Mouse (Mus musculus) forebrain, embryonic 14.5 days (tissue): ENCODE measurements around the gene Fgfr2. TPM values are rescaled to one million over a fixed set of nuclear protein-coding genes. Genes with fewer than 3 reads are reported as not detected.

ENCODE experiments used
- ATAC-seq: fragments of 200-750 bp; cut with Nextera tagmentation; 2 replicates; pipeline ENCODE4 v1.8.0; 2017; ENCODE audit warnings: mild to moderate bottlenecking, moderate library complexity
- DNase-seq: peaks from one replicate; pipeline ENCODE4 v3.0.0-alpha.2; 2015; ENCODE audit warnings: low spot score
- H3K27ac ChIP-seq: fragments of 300-500 bp; sonication (generic); 2 replicates; pipeline ENCODE4 v1.5.1; 2014; ENCODE audit warnings: low read depth, mild to moderate bottlenecking, control low read depth, low read length, moderate library complexity
- H3K27me3 ChIP-seq: fragments of 300-500 bp; sonication (generic); replicated peaks from 2 replicates; pipeline ENCODE4 v1.6.1; 2014; ENCODE audit warnings: low read length, control low read depth, mixed read lengths; ENCODE audit not compliant: control insufficient read depth, insufficient read depth
- H3K36me3 ChIP-seq: fragments of 300-500 bp; sonication (generic); 2 replicates; pipeline ENCODE4 v1.6.1; 2014; ENCODE audit warnings: low read length, control low read depth; ENCODE audit not compliant: control insufficient read depth, insufficient read depth
- H3K4me1 ChIP-seq: fragments of 300-500 bp; sonication (generic); 2 replicates; pipeline ENCODE4 v1.6.1; 2014; ENCODE audit warnings: antibody characterized with exemption, low read length, control low read depth; ENCODE audit not compliant: control insufficient read depth, insufficient read depth
- H3K4me2 ChIP-seq: fragments of 300-500 bp; sonication (generic); 2 replicates; pipeline ENCODE4 v1.6.1; 2014; ENCODE audit warnings: mild to moderate bottlenecking, control low read depth, low read length
- H3K4me3 ChIP-seq: fragments of 300-500 bp; sonication (generic); 2 replicates; pipeline ENCODE4 v1.5.1; 2014; ENCODE audit warnings: low read depth, low read length, control low read depth
- H3K9ac ChIP-seq: fragments of 300-500 bp; sonication (generic); 2 replicates; pipeline ENCODE4 v1.6.1; 2014; ENCODE audit warnings: mild to moderate bottlenecking, low read length, control low read depth, moderate library complexity
- H3K9me3 ChIP-seq: fragments of 300-500 bp; sonication (generic); replicated peaks from 2 replicates; pipeline ENCODE4 v1.6.1; 2016; ENCODE audit warnings: low read length, control low read depth, mixed read lengths; ENCODE audit not compliant: control insufficient read depth
- WGBS: fragments of 180-500 bp; shearing (Covaris S2); extraction: QIAGEN DNeasy Blood & Tissue Kit; methylation state at CpG from one replicate; pipeline ENCODE4 v1.1.7; 2014; 5-methylcytosine and 5-hydroxymethylcytosine counted together
- polyA plus RNA-seq: library from polyadenylated mRNA; unstranded; fragments of >200 nt; fragmentation: Nextera tagmentation; extraction: Ambion mirVana; gene quantifications from 2 replicates; pipeline ENCODE4 v1.2.1, GENCODE M21; 2014

Gene Fgfr2
- polyA plus RNA-seq, 1 experiment from 2014 or later: 35.9 TPM

DNA sequence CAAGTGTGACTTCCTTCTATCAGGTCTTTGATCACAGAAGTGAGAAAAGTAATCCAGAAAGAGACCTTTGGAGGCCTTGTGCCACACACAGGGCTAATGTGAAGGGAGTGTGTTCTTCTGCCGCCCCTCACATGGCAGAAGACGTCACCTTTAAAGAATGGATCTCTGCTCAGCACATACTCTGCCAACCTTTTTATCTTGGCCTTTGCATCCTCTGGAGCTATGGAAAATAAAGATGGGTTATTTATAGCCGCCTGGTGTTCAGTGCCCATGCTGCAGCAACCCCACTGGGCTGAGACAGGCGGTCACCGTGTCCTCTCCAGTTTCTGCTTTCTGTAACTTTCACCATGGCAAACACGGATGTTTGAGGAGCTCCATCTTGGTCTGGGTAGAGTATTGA lies 1515.1 kb downstream of the Fgfr2 start:
- Histone ChIP-seq H3K9ac (no peak overlapping the region), H3K4me3 (no peak overlapping the region), H3K36me3 (no peaks in the 10 kb centered on the region), H3K9me3 (no peaks in the 10 kb centered on the region), H3K4me1 (no peaks in the 10 kb centered on the region), H3K4me2 (no peak overlapping the region), H3K27ac (no peak overlapping the region), H3K27me3 (no peaks in the 10 kb centered on the region; the same call in 1 of the 2 replicates)
- 92% methylated on average over 6 of the region's 6 CpGs for WGBS
- no peak for ATAC-seq
- no peak for DNase-seq

- no peaks in the 10 kb centered on the region for H3K4me1 ChIP-seq
- H3K27ac ChIP-seq: no peak overlapping the region
- ATAC-seq (no peak), DNase-seq (no peak)
- no peaks in the 10 kb centered on the region for H3K36me3 ChIP-seq
- no peak overlapping the region for H3K4me3 ChIP-seq
- 67% methylated on average over 4 of the region's 4 CpGs for WGBS
- H3K27me3 ChIP-seq: no peaks in the 10 kb centered on the region; the same call in 1 of the 2 replicates
- no peak overlapping the region for H3K4me2 ChIP-seq
- no peak overlapping the region for H3K9ac ChIP-seq
- no peaks in the 10 kb centered on the region for H3K9me3 ChIP-seq
These were observed 1517.7 kb downstream of the Fgfr2 start for GRCm38 (mm10) chr7:131605481-131605880.

GRCm38 (mm10) chr7:131604946-131605345 lies 1518.2 kb downstream of the Fgfr2 start:
- no peak for ATAC-seq
- H3K9me3 ChIP-seq: no peaks in the 10 kb centered on the region
- H3K27ac ChIP-seq: no peak overlapping the region
- H3K36me3 ChIP-seq: no peaks in the 10 kb centered on the region
- H3K4me2 ChIP-seq: no peak overlapping the region
- no peak overlapping the region for H3K4me3 ChIP-seq
- H3K4me1 ChIP-seq: no peaks in the 10 kb centered on the region
- peaks cover 3% of the 10 kb centered on the region; the same call in 1 of the 2 replicates for H3K27me3 ChIP-seq
- 91% methylated on average over 10 of the region's 10 CpGs for WGBS
- no peak for DNase-seq
- H3K9ac ChIP-seq: no peak overlapping the region

GRCm38 (mm10) chr7:131603186-131603585 lies 1520.0 kb downstream of the Fgfr2 start:
- Histone ChIP-seq H3K9me3 (no peaks in the 10 kb centered on the region), H3K36me3 (no peaks in the 10 kb centered on the region), H3K4me2 (no peak overlapping the region), H3K4me1 (peaks cover 5% of the 10 kb centered on the region), H3K27me3 (peaks cover 13% of the 10 kb centered on the region), H3K4me3 (no peak overlapping the region), H3K27ac (no peak overlapping the region), H3K9ac (no peak overlapping the region)
- ATAC-seq (no peak), DNase-seq (no peak)
- 2% methylated on average over 9 of the region's 11 CpGs for WGBS

GRCm38 (mm10) chr7:131602106-131602505 lies 1521.0 kb downstream of the Fgfr2 start:
- peaks cover 11% of the 10 kb centered on the region for H3K4me1 ChIP-seq
- H3K9ac ChIP-seq: no peak overlapping the region
- 58% methylated on average over 7 of the region's 7 CpGs for WGBS
- peaks cover 13% of the 10 kb centered on the region for H3K27me3 ChIP-seq
- H3K4me3 ChIP-seq: no peak overlapping the region
- H3K4me2 ChIP-seq: no peak overlapping the region
- no peak for DNase-seq
- no peak overlapping the region for H3K27ac ChIP-seq
- H3K36me3 ChIP-seq: no peaks in the 10 kb centered on the region
- H3K9me3 ChIP-seq: no peaks in the 10 kb centered on the region
- ATAC-seq: no peak

GRCm38 (mm10) chr7:131598483-131598824 lies 1524.7 kb downstream of the Fgfr2 start:
- peaks cover 19% of the 10 kb centered on the region for H3K27me3 ChIP-seq
- no peaks in the 10 kb centered on the region for H3K9me3 ChIP-seq
- peaks cover 11% of the 10 kb centered on the region for H3K4me1 ChIP-seq
- peak overlapping the region; percentile 24; the same call in 1 of the 2 replicates for H3K4me2 ChIP-seq
- no peak overlapping the region for H3K4me3 ChIP-seq
- peak overlapping the region; percentile 10; the same call in 1 of the 2 replicates for H3K9ac ChIP-seq
- no peaks in the 10 kb centered on the region for H3K36me3 ChIP-seq
- 2% methylated on average over 5 of the region's 5 CpGs for WGBS
- no peak overlapping the region for H3K27ac ChIP-seq
- DNase-seq (peak; percentile 74), ATAC-seq (peak; percentile 26)

DNA sequence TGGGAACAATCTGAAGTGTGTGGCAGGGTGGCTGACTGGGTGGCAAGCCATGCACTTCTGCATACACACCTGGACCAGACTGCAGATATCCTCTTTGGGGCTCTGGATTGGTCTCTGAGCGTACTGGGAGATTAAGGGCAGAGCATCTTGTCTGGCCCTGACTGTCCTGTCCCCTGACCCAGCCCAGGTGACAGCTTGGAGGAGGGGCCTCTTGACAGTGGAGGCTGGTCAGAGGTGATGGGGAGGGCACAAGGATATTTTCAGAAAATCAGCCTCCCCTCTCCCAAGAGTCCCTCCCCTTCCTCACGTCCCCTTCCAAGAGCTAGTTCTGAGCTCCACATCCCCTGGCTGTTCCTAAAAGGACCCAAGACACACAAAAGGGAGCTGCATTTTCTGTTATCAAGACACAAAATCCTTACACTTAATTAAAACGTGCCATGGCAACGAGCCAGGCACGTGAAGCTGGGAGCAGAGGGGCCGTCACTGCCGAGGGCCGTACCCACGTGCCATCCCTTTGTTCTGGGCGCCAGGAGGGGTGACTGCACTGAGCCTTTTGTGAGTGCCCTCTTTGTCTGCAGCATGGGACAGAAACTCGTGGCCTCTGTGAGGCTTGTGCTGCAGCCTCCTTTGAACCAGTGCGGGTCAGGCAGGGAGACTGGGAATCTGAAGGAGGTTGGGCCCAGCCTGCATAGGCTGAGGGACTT lies 1525.2 kb downstream of the Fgfr2 start:
- peak overlapping the region; percentile 10; the same call in 1 of the 2 replicates for H3K9ac ChIP-seq
- peaks cover 19% of the 10 kb centered on the region for H3K27me3 ChIP-seq

DNA sequence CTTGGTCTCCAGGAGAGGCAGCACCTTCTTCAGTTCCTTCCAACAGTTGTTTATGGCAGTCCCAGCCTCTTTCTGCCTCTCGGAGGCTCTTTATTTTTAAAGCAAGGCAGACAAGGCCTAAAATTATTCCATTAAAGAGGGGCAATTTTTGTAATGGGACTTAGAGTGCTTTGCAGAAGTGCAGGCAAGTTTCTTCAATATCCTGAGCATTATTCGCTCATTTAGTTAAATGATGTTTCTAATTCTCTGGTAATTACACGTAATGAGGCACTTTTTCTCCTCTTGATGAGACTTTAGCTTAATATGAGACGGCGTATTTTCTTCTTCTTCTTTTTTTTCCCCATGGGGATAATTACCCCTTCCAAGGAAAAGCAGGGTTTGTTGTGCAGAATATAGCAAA lies 1537.6 kb downstream of the Fgfr2 start:
- WGBS: 53% methylated on average over 5 of the region's 5 CpGs
- Histone ChIP-seq H3K4me3 (no peak overlapping the region), H3K27me3 (peaks cover 22% of the 10 kb centered on the region), H3K27ac (no peak overlapping the region), H3K36me3 (no peaks in the 10 kb centered on the region), H3K9me3 (no peaks in the 10 kb centered on the region), H3K9ac (no peak overlapping the region), H3K4me2 (no peak overlapping the region), H3K4me1 (no peaks in the 10 kb centered on the region)
- peak; percentile 66 for DNase-seq
- no peak for ATAC-seq

More for the DNA sequence above, 1525.2 kb downstream of the Fgfr2 start:
- H3K27ac ChIP-seq: no peak overlapping the region
- no peak overlapping the region for H3K4me3 ChIP-seq
- no peaks in the 10 kb centered on the region for H3K36me3 ChIP-seq
- peak overlapping the region; percentile 24; the same call in 1 of the 2 replicates for H3K4me2 ChIP-seq
- WGBS: 4% methylated on average over 12 of the region's 12 CpGs
- peak; percentile 76 for DNase-seq
- no peaks in the 10 kb centered on the region for H3K9me3 ChIP-seq
- peaks cover 11% of the 10 kb centered on the region for H3K4me1 ChIP-seq
- peak; percentile 75 for ATAC-seq

- Histone ChIP-seq H3K9me3 (no peaks in the 10 kb centered on the region), H3K36me3 (no peaks in the 10 kb centered on the region), H3K4me2 (no peak overlapping the region), H3K9ac (no peak overlapping the region), H3K27ac (no peak overlapping the region), H3K27me3 (peaks cover 13% of the 10 kb centered on the region), H3K4me3 (no peak overlapping the region), H3K4me1 (no peaks in the 10 kb centered on the region)
- 78% methylated on average over 9 of the region's 9 CpGs for WGBS
- DNase-seq: no peak
- ATAC-seq: no peak
These were observed 1541.0 kb downstream of the Fgfr2 start for GRCm38 (mm10) chr7:131582178-131582577.
